Mouse (Mus musculus): ENCODE results near the gene Mmd. TPM values are rescaled to one million over a fixed set of nuclear protein-coding genes. Genes with fewer than 3 reads are reported as not detected.
"Not testable (repeated sequence)": the region's sequence is repeated elsewhere in the genome, so short reads cannot be mapped to it uniquely, and the experiment has no call there.

Gene Mmd
- polyA plus RNA-seq, 1 experiment from 2014 or later = 44.6 TPM

GRCm38 (mm10) chr11:90274187-90274586 lies 24.9 kb downstream of the Mmd start:
- H3K9me3 ChIP-seq = no peaks in the 10 kb centered on the region
- H3K4me3 ChIP-seq = no peak overlapping the region
- H3K4me1 ChIP-seq = peaks cover 7% of the 10 kb centered on the region
- no peak for DNase-seq (ENCODE audit: low spot score)
- peaks cover 68% of the 10 kb centered on the region for H3K36me3 ChIP-seq (replicated peaks)
- 53% methylated on average over 1 of the region's 1 CpGs for WGBS
- H3K27ac ChIP-seq (replicated peaks) = no peak overlapping the region
- no peaks in the 10 kb centered on the region for H3K27me3 ChIP-seq (replicated peaks; ENCODE audit: low read depth, poor library complexity, severe bottlenecking)

DNA sequence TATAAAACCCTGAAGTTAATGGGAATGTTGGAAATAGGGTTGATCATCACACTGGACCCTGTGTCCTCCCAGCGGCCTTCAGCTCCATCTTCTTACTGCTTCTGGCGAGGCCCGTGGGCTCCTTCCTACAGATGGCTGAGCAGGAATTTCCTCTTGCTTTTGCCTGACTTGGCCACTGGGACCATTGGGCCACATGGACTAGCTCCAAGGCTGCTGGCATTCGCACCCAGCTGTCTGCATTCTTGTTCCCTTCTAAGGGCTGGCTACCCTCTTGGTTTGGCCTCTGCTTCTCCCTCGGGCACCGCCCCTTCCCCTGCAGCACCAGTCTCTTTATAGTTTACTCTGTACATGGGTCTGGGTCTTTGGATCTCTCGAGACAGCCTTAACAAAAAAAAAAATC lies 26.4 kb downstream of the Mmd start:
- H3K27me3 ChIP-seq (replicated peaks; ENCODE audit: low read depth, poor library complexity, severe bottlenecking) = no peaks in the 10 kb centered on the region
- H3K9me3 ChIP-seq = no peaks in the 10 kb centered on the region
- H3K36me3 ChIP-seq (replicated peaks) = peaks cover 59% of the 10 kb centered on the region
- no peak for DNase-seq (ENCODE audit: low spot score)
- no peaks in the 10 kb centered on the region for H3K4me1 ChIP-seq
- WGBS = 91% methylated on average over 7 of the region's 7 CpGs
- no peak overlapping the region for H3K27ac ChIP-seq (replicated peaks)
- no peak overlapping the region for H3K4me3 ChIP-seq

GRCm38 (mm10) chr11:90276150-90276549 lies 26.9 kb downstream of the Mmd start:
- Histone ChIP-seq H3K4me3 (no peak overlapping the region), H3K27ac (replicated peaks) (no peak overlapping the region), H3K9me3 (no peaks in the 10 kb centered on the region), H3K4me1 (no peaks in the 10 kb centered on the region), H3K27me3 (replicated peaks; ENCODE audit: low read depth, poor library complexity, severe bottlenecking) (no peaks in the 10 kb centered on the region), H3K36me3 (replicated peaks) (peaks cover 54% of the 10 kb centered on the region)
- WGBS = 94% methylated on average over 8 of the region's 8 CpGs
- DNase-seq (ENCODE audit: low spot score) = no peak

DNA sequence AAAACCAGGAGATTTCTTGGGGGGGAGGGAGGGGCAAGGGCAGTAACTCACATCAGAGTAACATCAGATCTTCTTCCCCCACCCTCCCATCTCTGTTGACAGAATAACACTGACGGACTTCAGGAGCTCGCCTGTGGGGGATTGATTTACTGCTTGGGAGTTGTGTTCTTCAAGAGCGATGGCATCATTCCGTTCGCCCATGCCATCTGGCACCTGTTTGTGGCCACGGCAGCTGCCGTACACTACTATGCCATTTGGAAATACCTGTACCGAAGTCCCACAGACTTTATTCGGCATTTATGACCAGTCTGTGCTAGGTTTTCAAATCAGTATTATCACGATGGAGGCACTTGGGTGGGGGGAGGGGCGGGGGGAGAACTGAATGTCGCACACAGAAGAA lies 27.3 kb downstream of the Mmd start:
- no peaks in the 10 kb centered on the region for H3K9me3 ChIP-seq

GRCm38 (mm10) chr11:90280069-90280468 lies 30.8 kb downstream of the Mmd start:
- Histone ChIP-seq H3K36me3 (replicated peaks) (peaks cover 21% of the 10 kb centered on the region), H3K27ac (replicated peaks) (no peak overlapping the region), H3K9me3 (no peaks in the 10 kb centered on the region), H3K4me1 (no peaks in the 10 kb centered on the region), H3K4me3 (no peak overlapping the region), H3K27me3 (replicated peaks; ENCODE audit: low read depth, poor library complexity, severe bottlenecking) (no peaks in the 10 kb centered on the region)
- DNase-seq (ENCODE audit: low spot score) = no peak
- 88% methylated on average over 5 of the region's 5 CpGs for WGBS

More for the DNA sequence above, 27.3 kb downstream of the Mmd start:
- DNase-seq (ENCODE audit: low spot score) = no peak
- Histone ChIP-seq H3K36me3 (replicated peaks) (peaks cover 50% of the 10 kb centered on the region), H3K4me3 (no peak overlapping the region), H3K27ac (replicated peaks) (no peak overlapping the region), H3K4me1 (no peaks in the 10 kb centered on the region), H3K27me3 (replicated peaks; ENCODE audit: low read depth, poor library complexity, severe bottlenecking) (no peaks in the 10 kb centered on the region)
- WGBS = 93% methylated on average over 12 of the region's 12 CpGs

GRCm38 (mm10) chr11:90281943-90282342 lies 32.7 kb downstream of the Mmd start:
- 89% methylated on average over 2 of the region's 2 CpGs for WGBS
- not testable (repeated sequence) for H3K36me3 ChIP-seq (replicated peaks); H3K4me1 ChIP-seq; H3K27ac ChIP-seq (replicated peaks); H3K4me3 ChIP-seq; H3K27me3 ChIP-seq (replicated peaks; ENCODE audit: low read depth, poor library complexity, severe bottlenecking); H3K9me3 ChIP-seq; DNase-seq (ENCODE audit: low spot score)

- H3K9me3 ChIP-seq = no peaks in the 10 kb centered on the region
- H3K36me3 ChIP-seq (replicated peaks) = 0 out of 2 replicates have a peak, but pooled peaks cover 3% of the 10 kb centered on the region
- whole genome bisulfite sequencing = 68% methylated on average over 4 of the region's 4 CpGs
- H3K4me3 ChIP-seq = no peak overlapping the region
- no peak for DNase-seq (ENCODE audit: low spot score)
- H3K27me3 ChIP-seq (replicated peaks; ENCODE audit: low read depth, poor library complexity, severe bottlenecking) = no peaks in the 10 kb centered on the region
- H3K27ac ChIP-seq (replicated peaks) = no peak overlapping the region
- no peaks in the 10 kb centered on the region for H3K4me1 ChIP-seq
These were observed 33.9 kb downstream of the Mmd start for GRCm38 (mm10) chr11:90283159-90283558.

DNA sequence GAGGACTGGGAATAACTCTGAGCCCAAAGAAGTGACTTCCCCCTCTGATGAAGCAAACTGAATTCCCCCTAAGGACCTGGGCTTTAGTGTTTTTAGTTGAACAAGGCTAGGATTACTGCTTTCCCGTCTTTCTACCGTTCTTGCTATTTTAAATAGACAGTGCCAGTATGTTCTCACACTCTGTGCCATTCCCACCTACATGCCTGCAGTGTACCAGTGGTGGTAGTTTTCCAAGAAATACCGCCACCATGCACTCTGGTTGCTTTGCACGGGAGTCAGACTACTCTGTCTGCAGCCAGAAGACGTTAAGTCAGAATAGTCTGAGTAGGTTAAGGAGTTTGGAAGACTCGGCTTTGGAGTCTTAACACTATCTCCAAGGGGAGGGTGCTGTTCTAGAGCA lies 34.3 kb downstream of the Mmd start:
- 0 out of 2 replicates have a peak, but pooled peaks cover 3% of the 10 kb centered on the region for H3K36me3 ChIP-seq (replicated peaks)
- H3K9me3 ChIP-seq = no peaks in the 10 kb centered on the region
- no peaks in the 10 kb centered on the region for H3K4me1 ChIP-seq
- 81% methylated on average over 6 of the region's 6 CpGs for WGBS
- H3K27ac ChIP-seq (replicated peaks) = no peak overlapping the region
- no peak for DNase-seq (ENCODE audit: low spot score)
- no peak overlapping the region for H3K4me3 ChIP-seq
- no peaks in the 10 kb centered on the region for H3K27me3 ChIP-seq (replicated peaks; ENCODE audit: low read depth, poor library complexity, severe bottlenecking)

DNA sequence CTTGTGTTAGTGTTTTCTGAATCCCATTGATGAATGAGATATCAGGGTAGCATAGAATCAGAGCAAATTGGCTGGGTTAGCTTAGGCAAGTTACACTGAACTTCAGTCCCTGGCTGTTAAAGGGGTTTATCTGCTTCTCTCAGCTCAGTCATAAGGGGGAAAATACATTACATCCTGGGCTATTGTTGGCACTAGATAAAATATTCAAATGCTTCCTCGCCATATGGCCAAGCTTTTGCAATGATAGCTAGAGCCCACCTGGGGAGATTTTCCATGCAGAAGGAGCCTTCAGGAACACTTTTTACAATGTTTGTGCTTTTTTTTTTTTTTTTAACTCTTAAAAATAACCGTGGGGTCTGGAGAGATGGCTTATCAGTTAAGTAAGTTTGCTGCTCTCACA lies 34.8 kb downstream of the Mmd start:
- 0 out of 2 replicates have a peak, but pooled peaks cover 3% of the 10 kb centered on the region for H3K36me3 ChIP-seq (replicated peaks)
- H3K27me3 ChIP-seq (replicated peaks; ENCODE audit: low read depth, poor library complexity, severe bottlenecking) = no peaks in the 10 kb centered on the region
- 82% methylated on average over 2 of the region's 2 CpGs for WGBS
- no peaks in the 10 kb centered on the region for H3K4me1 ChIP-seq
- no peak for DNase-seq (ENCODE audit: low spot score)
- H3K27ac ChIP-seq (replicated peaks) = no peak overlapping the region
- no peak overlapping the region for H3K4me3 ChIP-seq
- no peaks in the 10 kb centered on the region for H3K9me3 ChIP-seq

DNA sequence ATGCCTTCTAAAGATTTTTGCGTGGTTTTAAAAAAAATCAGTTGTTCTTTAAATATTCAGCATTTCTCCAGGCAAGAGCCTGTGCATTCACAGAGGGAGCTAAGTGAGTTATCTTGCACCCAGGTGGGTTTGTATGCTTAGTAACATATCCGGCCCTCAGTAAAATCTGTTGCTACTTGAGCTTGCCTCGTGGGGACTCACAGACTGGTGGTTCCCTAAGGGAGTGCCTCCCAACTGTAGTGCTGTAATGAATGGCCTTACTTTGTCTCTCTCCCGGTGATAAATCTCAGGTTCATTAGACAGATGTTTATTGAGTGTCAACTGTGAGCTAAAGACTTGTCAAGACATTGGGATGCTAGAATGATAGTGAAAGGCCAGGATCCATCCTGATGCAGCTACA lies 35.4 kb downstream of the Mmd start:
- H3K27me3 ChIP-seq (replicated peaks; ENCODE audit: low read depth, poor library complexity, severe bottlenecking) = no peaks in the 10 kb centered on the region
- 73% methylated on average over 4 of the region's 4 CpGs for WGBS
- DNase-seq (ENCODE audit: low spot score) = no peak
- H3K27ac ChIP-seq (replicated peaks) = no peak overlapping the region
- H3K9me3 ChIP-seq = no peaks in the 10 kb centered on the region
- no peaks in the 10 kb centered on the region for H3K36me3 ChIP-seq (replicated peaks)
- no peaks in the 10 kb centered on the region for H3K4me1 ChIP-seq
- no peak overlapping the region for H3K4me3 ChIP-seq

DNA sequence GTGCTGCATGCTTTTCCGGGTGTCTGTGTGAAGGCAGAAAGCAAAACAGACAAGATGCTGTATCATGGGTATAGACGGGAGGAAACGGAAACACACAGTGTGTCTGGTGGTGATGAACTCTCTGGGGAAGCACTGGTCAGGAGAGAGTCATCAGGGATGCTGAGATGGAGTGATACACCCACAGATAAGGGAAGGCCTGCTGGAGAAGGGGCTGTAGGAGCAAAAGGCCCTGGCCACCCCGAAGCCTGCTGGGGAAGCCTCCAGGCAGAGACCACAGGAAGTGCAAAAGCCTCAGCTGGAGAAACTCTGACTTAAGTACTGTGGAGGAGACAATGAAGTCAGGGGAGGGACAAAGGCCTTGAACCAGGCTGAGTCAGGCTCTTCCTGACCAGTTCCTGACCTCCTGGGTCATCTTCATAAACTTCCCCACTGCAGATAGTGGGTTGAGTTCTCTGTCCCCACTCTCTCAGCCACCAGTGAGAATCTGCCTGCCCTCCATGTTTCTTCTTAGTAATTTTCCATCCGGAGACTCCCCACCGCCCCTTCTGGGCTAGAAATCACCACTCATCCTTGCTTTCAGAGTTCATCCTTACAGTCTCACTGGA lies 37.4 kb downstream of the Mmd start:
- no peaks in the 10 kb centered on the region for H3K27me3 ChIP-seq (replicated peaks; ENCODE audit: low read depth, poor library complexity, severe bottlenecking)
- 88% methylated on average over 6 of the region's 6 CpGs for WGBS

GRCm38 (mm10) chr11:90291156-90291555 lies 41.9 kb downstream of the Mmd start:
- Histone ChIP-seq H3K4me1 (no peaks in the 10 kb centered on the region), H3K27ac (replicated peaks) (no peak overlapping the region), H3K36me3 (replicated peaks) (no peaks in the 10 kb centered on the region), H3K4me3 (no peak overlapping the region), H3K27me3 (replicated peaks; ENCODE audit: low read depth, poor library complexity, severe bottlenecking) (no peaks in the 10 kb centered on the region), H3K9me3 (no peaks in the 10 kb centered on the region)
- 80% methylated on average over 4 of the region's 4 CpGs for WGBS
- DNase-seq (ENCODE audit: low spot score) = no peak

More for the DNA sequence above, 37.4 kb downstream of the Mmd start:
- H3K27ac ChIP-seq (replicated peaks) = no peak overlapping the region
- no peaks in the 10 kb centered on the region for H3K36me3 ChIP-seq (replicated peaks)
- H3K4me3 ChIP-seq = no peak overlapping the region
- H3K4me1 ChIP-seq = no peaks in the 10 kb centered on the region
- H3K9me3 ChIP-seq = no peaks in the 10 kb centered on the region
- DNase-seq (ENCODE audit: low spot score) = no peak

GRCm38 (mm10) chr11:90292766-90293165 lies 43.5 kb downstream of the Mmd start:
- no peak for DNase-seq (ENCODE audit: low spot score)
- Histone ChIP-seq H3K36me3 (replicated peaks) (no peaks in the 10 kb centered on the region), H3K4me1 (no peaks in the 10 kb centered on the region), H3K9me3 (no peaks in the 10 kb centered on the region), H3K27me3 (replicated peaks; ENCODE audit: low read depth, poor library complexity, severe bottlenecking) (no peaks in the 10 kb centered on the region), H3K4me3 (no peak overlapping the region), H3K27ac (replicated peaks) (no peak overlapping the region)
